In genomic region chr3:115615994-115616598, GRCm38 (mm10) we compare ENCODE assay signal across 9 mouse cellular contexts.
DNase-seq lines count a peak whose midpoint lies in the region; ATAC-seq and TF ChIP-seq lines count a peak whose summit lies in the region.
"Had no signal": no experiment of that assay in that cellular context is flagged by ENCODE, and none has a peak within 500 bp of the region (broad histone marks: within the 10 kb centered on the region; RNA-seq: fewer than 3 reads in every experiment).

No protein-coding gene starts in this region.

- no peaks in the 10 kb centered on the region for H3K27me3 ChIP-seq in embryonic facial prominence, embryonic 11.5 days (ENCODE audit: control insufficient read depth, insufficient read depth, low read length)
- no peaks in the 10 kb centered on the region for H3K27me3 ChIP-seq in lung, embryonic 16.5 days (ENCODE audit: control insufficient read depth, insufficient read depth, low read depth, low read length)
- H3K27me3 ChIP-seq: limb, embryonic 15.5 days had no signal

- no peaks in the 10 kb centered on the region for H3K36me3 ChIP-seq in embryonic facial prominence, embryonic 11.5 days (replicated peaks; ENCODE audit: control insufficient read depth, insufficient read depth, low read depth, low read length)
- H3K36me3 ChIP-seq in lung, embryonic 16.5 days (ENCODE audit: control insufficient read depth, insufficient read depth, low read length) = no peaks in the 10 kb centered on the region
- H3K36me3 ChIP-seq: limb, embryonic 15.5 days had no signal

- WGBS in embryonic facial prominence, embryonic 11.5 days = 25% methylated on average over 7 of the region's 7 CpGs
- WGBS in lung, embryonic 16.5 days = 20% methylated on average over 7 of the region's 7 CpGs

- no peaks in the 10 kb centered on the region for H3K9me3 ChIP-seq in embryonic facial prominence, embryonic 11.5 days (replicated peaks; ENCODE audit: control insufficient read depth, low read length)
- H3K9me3 ChIP-seq in lung, embryonic 16.5 days (ENCODE audit: control insufficient read depth, low read length) = no peaks in the 10 kb centered on the region
- H3K9me3 ChIP-seq: limb, embryonic 15.5 days had no signal

- H3K4me2 ChIP-seq in embryonic facial prominence, embryonic 11.5 days (ENCODE audit: low read depth, low read length) = no peak overlapping the region
- no peak overlapping the region for H3K4me2 ChIP-seq in lung, embryonic 16.5 days (ENCODE audit: low read depth, low read length)
- H3K4me2 ChIP-seq: limb, embryonic 15.5 days had no signal

- no peaks in the 10 kb centered on the region for H3K4me1 ChIP-seq in embryonic facial prominence, embryonic 11.5 days (ENCODE audit: control insufficient read depth, insufficient read depth, low read length)
- no peaks in the 10 kb centered on the region for H3K4me1 ChIP-seq in lung, embryonic 16.5 days (replicated peaks; ENCODE audit: control insufficient read depth, insufficient read depth, low read length)
- H3K4me1 ChIP-seq: limb, embryonic 15.5 days had no signal

- no peak overlapping the region for H3K4me3 ChIP-seq in embryonic facial prominence, embryonic 11.5 days (ENCODE audit: low read depth, low read length)
- no peak overlapping the region for H3K4me3 ChIP-seq in layer of hippocampus, adult 2 months
- no peak overlapping the region for H3K4me3 ChIP-seq in lung, embryonic 16.5 days (ENCODE audit: low read length)
- H3K4me3 ChIP-seq: limb, embryonic 15.5 days had no signal

- intact Hi-C loops in gastrocnemius, postnatal 36 days (cut with DNase I) = no loop called here

- H3K9ac ChIP-seq in embryonic facial prominence, embryonic 11.5 days (replicated peaks; ENCODE audit: low read length) = no peak overlapping the region
- no peak overlapping the region for H3K9ac ChIP-seq in lung, embryonic 16.5 days (ENCODE audit: low read length)
- H3K9ac ChIP-seq: limb, embryonic 15.5 days had no signal

- no peak overlapping the region for H3K27ac ChIP-seq in embryonic facial prominence, embryonic 11.5 days (replicated peaks; ENCODE audit: low read depth, low read length)
- H3K27ac ChIP-seq in layer of hippocampus, adult 2 months = no peak overlapping the region
- H3K27ac ChIP-seq in lung, embryonic 16.5 days (ENCODE audit: low read length) = no peak overlapping the region
- H3K27ac ChIP-seq: limb, embryonic 15.5 days had no signal

- TF ChIP-seq CTCF in layer of hippocampus, adult 2 months (conservative IDR thresholded peaks at IDR 0.05) = peak; percentile 77

- ATAC-seq in embryonic facial prominence, embryonic 11.5 days (replicated peaks; ENCODE audit: insufficient number of reproducible peaks, low FRiP score, low TSS enrichment, low read depth) = no peak; the same call in 1 of the 2 replicates
- 0 out of 2 replicates have a peak, but pooled peaks have one; percentile 26 for ATAC-seq in lung, embryonic 16.5 days (ENCODE audit: low read depth)

- peak; percentile 23 for DNase-seq in kidney, postnatal 10 days
- DNase-seq in kidney, adult 9 months = no peak
- peak; percentile 30 for DNase-seq in adrenal gland, postnatal 10 days
- DNase-seq in embryonic facial prominence, embryonic 11.5 days (ENCODE audit: low spot score) = peak; percentile 48
- DNase-seq in layer of hippocampus, adult 2 months (ENCODE audit: low spot score in 2 of 2) = peak; percentile 13 to 53
- peak; percentile 43 for DNase-seq in right cerebral cortex, postnatal 14 days
- no peak for DNase-seq in gastrocnemius, postnatal 36 days

Comparison
In these comparisons a context has a peak if more than half of its experiments do, and no peak if none do; other contexts are left out.
1. DNase-seq: peak in kidney, postnatal 10 days (single experiment), adrenal gland, postnatal 10 days (single experiment), embryonic facial prominence, embryonic 11.5 days (single experiment), layer of hippocampus, adult 2 months (2 of 2) and right cerebral cortex, postnatal 14 days (single experiment); none in kidney, adult 9 months (single experiment) and gastrocnemius, postnatal 36 days (0 of 2).